Mouse (Mus musculus): Measurements from ENCODE around the gene Atp8b4. TPM values are rescaled to one million over a fixed set of nuclear protein-coding genes. Genes with fewer than 3 reads are reported as not detected.

Gene Atp8b4
- polyA plus RNA-seq, 1 experiment from 2014 or later: 0.17 TPM

- no peaks in the 10 kb centered on the region for H3K36me3 ChIP-seq
- no peak for DNase-seq (ENCODE audit: low spot score)
- H3K4me1 ChIP-seq (replicated peaks): no peaks in the 10 kb centered on the region
- H3K27ac ChIP-seq: no peak overlapping the region
- H3K4me3 ChIP-seq: no peak overlapping the region
- H3K27me3 ChIP-seq (ENCODE audit: insufficient read depth, poor library complexity, severe bottlenecking): no peaks in the 10 kb centered on the region
- H3K9me3 ChIP-seq: no peaks in the 10 kb centered on the region
- WGBS: 79% methylated on average over 6 of the region's 6 CpGs
These were observed 216.4 kb downstream of the Atp8b4 start for GRCm38 (mm10) chr2:126284071-126284470.

GRCm38 (mm10) chr2:126283086-126283485 is 217.4 kb downstream of the Atp8b4 start:
- Histone ChIP-seq H3K36me3 (no peaks in the 10 kb centered on the region), H3K4me3 (no peak overlapping the region), H3K27me3 (ENCODE audit: insufficient read depth, poor library complexity, severe bottlenecking) (no peaks in the 10 kb centered on the region), H3K4me1 (replicated peaks) (no peaks in the 10 kb centered on the region), H3K9me3 (no peaks in the 10 kb centered on the region), H3K27ac (no peak overlapping the region)
- 85% methylated on average over 3 of the region's 3 CpGs for WGBS
- no peak for DNase-seq (ENCODE audit: low spot score)

- Histone ChIP-seq H3K9me3 (no peaks in the 10 kb centered on the region), H3K27ac (no peak overlapping the region), H3K4me3 (no peak overlapping the region), H3K36me3 (no peaks in the 10 kb centered on the region), H3K4me1 (replicated peaks) (no peaks in the 10 kb centered on the region), H3K27me3 (ENCODE audit: insufficient read depth, poor library complexity, severe bottlenecking) (no peaks in the 10 kb centered on the region)
- 93% methylated on average over 3 of the region's 3 CpGs for WGBS
- no peak for DNase-seq (ENCODE audit: low spot score)
These were observed 225.0 kb downstream of the Atp8b4 start for GRCm38 (mm10) chr2:126275511-126275910.

- WGBS: 88% methylated on average over 3 of the region's 3 CpGs
- no peak overlapping the region for H3K27ac ChIP-seq
- H3K4me3 ChIP-seq: no peak overlapping the region
These were observed 225.6 kb downstream of the Atp8b4 start for GRCm38 (mm10) chr2:126274826-126275405.

GRCm38 (mm10) chr2:126274311-126274710 is 226.2 kb downstream of the Atp8b4 start:
- Histone ChIP-seq H3K36me3 (no peaks in the 10 kb centered on the region), H3K4me3 (no peak overlapping the region), H3K27me3 (ENCODE audit: insufficient read depth, poor library complexity, severe bottlenecking) (no peaks in the 10 kb centered on the region), H3K27ac (no peak overlapping the region), H3K4me1 (replicated peaks) (no peaks in the 10 kb centered on the region), H3K9me3 (no peaks in the 10 kb centered on the region)
- 87% methylated on average over 3 of the region's 3 CpGs for WGBS
- DNase-seq (ENCODE audit: low spot score): no peak

More at GRCm38 (mm10) chr2:126274826-126275405, 225.6 kb downstream of the Atp8b4 start:
- no peaks in the 10 kb centered on the region for H3K4me1 ChIP-seq (replicated peaks)
- no peaks in the 10 kb centered on the region for H3K9me3 ChIP-seq
- DNase-seq (ENCODE audit: low spot score): no peak
- H3K27me3 ChIP-seq (ENCODE audit: insufficient read depth, poor library complexity, severe bottlenecking): no peaks in the 10 kb centered on the region
- no peaks in the 10 kb centered on the region for H3K36me3 ChIP-seq

Other genes starting within 250 kb of the Atp8b4 start
- 0.58 and 1.4 TPM in 2 replicates for gene Slc27a2, start 51.7 kb upstream of the Atp8b4 start, polyA plus RNA-seq (2016; fragmentation: Nextera tagmentation; extraction: Ambion mirVana)
- 0.62 and 2.1 TPM in 2 replicates for gene Hdc, start 118.6 kb upstream of the Atp8b4 start, polyA plus RNA-seq (2016; fragmentation: Nextera tagmentation; extraction: Ambion mirVana)
- gene Gabpb1, start 175.7 kb upstream of the Atp8b4 start, polyA plus RNA-seq (2016; fragmentation: Nextera tagmentation; extraction: Ambion mirVana): 70.9 and 75.8 TPM in 2 replicates
- 34.3 and 38.7 TPM in 2 replicates for gene Usp8, start 206.7 kb upstream of the Atp8b4 start, polyA plus RNA-seq (2016; fragmentation: Nextera tagmentation; extraction: Ambion mirVana)